Mouse (Mus musculus) CH12.LX (cell line): ENCODE data around the gene Samd4. TPM values are rescaled to one million over a fixed set of nuclear protein-coding genes. Genes with fewer than 3 reads are reported as not detected.

Source experiments
- DNase-seq: peaks from one replicate; pipeline ENCODE4 v3.0.0-alpha.2; 2013; ENCODE audit errors: extremely low read depth
- H3K27ac ChIP-seq: 2 replicates; pipeline ENCODE4 v1.5.1; 2012; ENCODE audit warnings: low read depth, mild to moderate bottlenecking, control low read depth, moderate library complexity; ENCODE audit not compliant: insufficient read depth
- H3K27me3 ChIP-seq: replicated peaks from 2 replicates; pipeline ENCODE3; 2012; ENCODE audit warnings: inconsistent platforms
- H3K36me3 ChIP-seq, 2 experiments: replicated peaks in 1 of 2; 2 replicates each; pipeline versions ENCODE3 to v1.6.1; 2012; ENCODE audit warnings: inconsistent platforms in 1 of 2, low read length in 1 of 2, mild to moderate bottlenecking in 1 of 2, mixed read lengths in 1 of 2, moderate library complexity in 1 of 2; ENCODE audit not compliant: control insufficient read depth in 1 of 2, insufficient read depth in 1 of 2
- H3K4me1 ChIP-seq, 2 experiments: 2 replicates each; pipeline ENCODE4 v1.6.1; 2012; ENCODE audit warnings: inconsistent platforms in 1 of 2, moderate library complexity in 1 of 2; ENCODE audit not compliant: insufficient read depth in 2 of 2, control insufficient read depth in 1 of 2
- H3K4me2 ChIP-seq: 2 replicates; pipeline ENCODE4 v1.6.1; 2012; ENCODE audit warnings: low read depth, mild to moderate bottlenecking, control low read depth; ENCODE audit not compliant: poor library complexity, insufficient read depth, severe bottlenecking
- H3K4me3 ChIP-seq, 3 experiments: fragments of 150-350 bp in 1 of 3; sonication (generic) in 1 of 3; replicated peaks in 1 of 3; 2 replicates each; pipeline versions ENCODE3 to v1.5.1; 2011 to 2012; ENCODE audit warnings: low read depth in 2 of 3, low read length in 2 of 3, mild to moderate bottlenecking in 2 of 3, moderate library complexity in 2 of 3, control low read depth in 1 of 3, improper control_type of control experiment in 1 of 3, inconsistent platforms in 1 of 3, mixed read lengths in 1 of 3; ENCODE audit not compliant: poor library complexity in 1 of 3
- H3K79me2 ChIP-seq: replicated peaks from 2 replicates; pipeline ENCODE4 v1.6.1; 2012; ENCODE audit warnings: mild to moderate bottlenecking, moderate library complexity; ENCODE audit not compliant: control insufficient read depth, poor library complexity, insufficient read depth, severe bottlenecking; ENCODE audit errors: extremely low read depth
- H3K9ac ChIP-seq: 2 replicates; pipeline ENCODE4 v1.6.1; 2012; ENCODE audit warnings: low read depth, mild to moderate bottlenecking, control low read depth, moderate library complexity; ENCODE audit not compliant: insufficient read depth
- H3K9me3 ChIP-seq: replicated peaks from 2 replicates; pipeline ENCODE3; 2012; ENCODE audit warnings: low read length, inconsistent platforms, mixed read lengths
- CHD2 ChIP-seq: IDR thresholded peaks from 2 replicates; pipeline ENCODE4 v1.6.1; 2011; ENCODE audit warnings: low read length, improper control_type of control experiment
- E2F4 ChIP-seq: IDR thresholded peaks from 2 replicates; pipeline ENCODE4 v1.6.1; 2011; ENCODE audit warnings: low read depth, low read length, improper control_type of control experiment; ENCODE audit not compliant: insufficient replicate concordance
- ELF1 ChIP-seq: IDR thresholded peaks from 2 replicates; pipeline ENCODE4 v1.6.1; 2014; ENCODE audit warnings: low read depth, mild to moderate bottlenecking, inconsistent platforms, low read length, improper control_type of control experiment
- HCFC1 ChIP-seq: IDR thresholded peaks from 2 replicates; pipeline ENCODE4 v1.6.1; 2012; ENCODE audit warnings: low read depth, mild to moderate bottlenecking, inconsistent platforms, low read length, improper control_type of control experiment
- JUND ChIP-seq: conservative IDR thresholded peaks from 2 replicates; pipeline ENCODE4 v1.6.1; 2011; ENCODE audit warnings: low read depth, low read length, improper control_type of control experiment
- MYC ChIP-seq: IDR thresholded peaks from 2 replicates; pipeline ENCODE4 v1.6.1; 2011; ENCODE audit warnings: low read depth, mild to moderate bottlenecking, improper control_type of control experiment, low read length
- NELFE ChIP-seq: IDR thresholded peaks from 2 replicates; pipeline ENCODE4 v1.6.1; 2011; ENCODE audit warnings: low read depth, low read length, improper control_type of control experiment
- NRF1 ChIP-seq: IDR thresholded peaks from 2 replicates; pipeline ENCODE4 v1.6.1; 2014; ENCODE audit warnings: low read depth, mild to moderate bottlenecking, inconsistent platforms, low read length, improper control_type of control experiment, moderate library complexity
- POLR2A ChIP-seq: IDR thresholded peaks from 2 replicates; pipeline ENCODE4 v1.6.1; 2011; ENCODE audit warnings: low read depth, mild to moderate bottlenecking, improper control_type of control experiment, low read length
- POLR2AphosphoS2 ChIP-seq: IDR thresholded peaks from 2 replicates; pipeline ENCODE4 v1.6.1; 2011; ENCODE audit warnings: low read depth, low read length, improper control_type of control experiment
- RAD21 ChIP-seq: IDR thresholded peaks from 2 replicates; pipeline ENCODE4 v1.6.1; 2011; ENCODE audit warnings: low read depth, mild to moderate bottlenecking, low read length, improper control_type of control experiment, moderate library complexity
- RCOR1 ChIP-seq: conservative IDR thresholded peaks from 2 replicates; pipeline ENCODE4 v1.6.1; 2012; ENCODE audit warnings: low read depth, mild to moderate bottlenecking, inconsistent platforms, low read length, improper control_type of control experiment
- UBTF ChIP-seq: IDR thresholded peaks from 2 replicates; pipeline ENCODE4 v1.6.1; 2012; ENCODE audit warnings: low read depth, mild to moderate bottlenecking, inconsistent platforms, low read length, improper control_type of control experiment, moderate library complexity
- USF1 ChIP-seq: IDR thresholded peaks from 2 replicates; pipeline ENCODE4 v1.6.1; 2014; ENCODE audit warnings: low read depth, mild to moderate bottlenecking, inconsistent platforms, low read length, improper control_type of control experiment
- USF2 ChIP-seq: conservative IDR thresholded peaks from 2 replicates; pipeline ENCODE4 v1.6.1; 2011; ENCODE audit warnings: low read depth, low read length, improper control_type of control experiment
- ZC3H11A ChIP-seq: IDR thresholded peaks from 2 replicates; pipeline ENCODE4 v1.6.1; 2012; ENCODE audit warnings: low read depth, mild to moderate bottlenecking, inconsistent platforms, low read length, improper control_type of control experiment
- ZMIZ1 ChIP-seq: IDR thresholded peaks from 2 replicates; pipeline ENCODE4 v1.6.1; 2012; ENCODE audit warnings: low read depth, mild to moderate bottlenecking, inconsistent platforms, low read length, improper control_type of control experiment
- dilution Hi-C: fragments of 300-500 bp; cut with MboI; formaldehyde crosslinking; loops from 2 replicates; pipeline ENCODE4 v1.14.3; 2020; ENCODE audit warnings: low sequenced_read_pairs; ENCODE audit not compliant: extremely low pct_unique_long_range_greater_than_20kb, extremely low pct_ligation_motif_present
- in situ Hi-C: fragments of 300-500 bp; cut with MboI; formaldehyde crosslinking; loops from 3 replicates; pipeline ENCODE4 v1.14.3; 2019; ENCODE audit warnings: low sequenced_read_pairs, low pct_ligation_motif_present, low pct_unique_long_range_greater_than_20kb, mixed read lengths
- polyA plus RNA-seq: library from polyadenylated mRNA; unstranded; fragments of >175 nt; gene quantifications from 2 replicates; pipeline ENCODE4 v1.2.1, GENCODE M21; 2012; ENCODE audit warnings: low read depth; ENCODE audit not compliant: insufficient read length
- total RNA-seq, 2 experiments: library from RNA; depleted of rRNA; stranded (reverse); fragments of 300-350 nt in 1 of 2; fragments of >200 nt in 1 of 2; gene quantifications; 2 replicates each; pipeline ENCODE4 v1.2.3; 2012 to 2014

Samd4 gene
- total and polyA plus RNA-seq, 3 experiments: 0.64 to 4.6 (median 1.5) TPM

- Histone ChIP-seq H3K4me3 (no peak overlapping the region), H3K27ac (no peak overlapping the region), H3K9ac (no peak overlapping the region), H3K9me3 (peaks cover 4% of the 10 kb centered on the region), H3K4me2 (no peak overlapping the region), H3K79me2 (no peaks in the 10 kb centered on the region), H3K36me3 (no peaks in the 10 kb centered on the region), H3K4me1 (peaks cover 0 to 4% of the 10 kb centered on the region in 2 experiments; a peak in 2 of 4 replicates), H3K27me3 (no peaks in the 10 kb centered on the region)
- TF ChIP-seq RCOR1 (no peak), POLR2A (no peak), UBTF (no peak), CHD2 (no peak)
- DNase-seq: no peak
- in situ Hi-C loops: no loop called here
- dilution Hi-C loops: no loop called here
These were observed 83.6 kb downstream of the Samd4 start for GRCm38 (mm10) chr14:46966206-46966605.

GRCm38 (mm10) chr14:46968046-46968445, 85.4 kb downstream of the Samd4 start:
- Histone ChIP-seq H3K36me3 (no peaks in the 10 kb centered on the region), H3K27me3 (no peaks in the 10 kb centered on the region), H3K9me3 (no peaks in the 10 kb centered on the region), H3K4me1 (peaks cover 0 to 7% of the 10 kb centered on the region in 2 experiments; a peak in 2 of 4 replicates), H3K4me2 (no peak overlapping the region), H3K27ac (no peak overlapping the region), H3K4me3 (no peak overlapping the region), H3K9ac (no peak overlapping the region), H3K79me2 (no peaks in the 10 kb centered on the region)
- TF ChIP-seq POLR2AphosphoS2 (no peak), USF2 (no peak), RAD21 (no peak), ZC3H11A (no peak), JUND (no peak), CHD2 (no peak), NELFE (no peak), HCFC1 (no peak), E2F4 (no peak), ZMIZ1 (no peak), MYC (no peak), ELF1 (no peak), USF1 (no peak), NRF1 (no peak)
- in situ Hi-C loops: no loop called here
- dilution Hi-C loops: no loop called here
- DNase-seq: no peak
